Mouse (Mus musculus) olfactory bulb, adult 2 months (tissue): Measurements from ENCODE around the gene Gm12184. TPM values are rescaled to one million over a fixed set of nuclear protein-coding genes. Genes with fewer than 3 reads are reported as not detected.
"Not testable (repeated sequence)": the region's sequence is repeated elsewhere in the genome, so short reads cannot be mapped to it uniquely, and the experiment has no call there.

ENCODE experiments used
- H3K27ac ChIP-seq: fragments of 200-500 bp; 2 replicates; pipeline ENCODE4 v1.5.1; 2012; ENCODE audit warnings: low read depth, low read length; ENCODE audit not compliant: insufficient read depth
- H3K4me1 ChIP-seq: fragments of 200-500 bp; 2 replicates; pipeline ENCODE4 v1.6.1; 2012; ENCODE audit warnings: low read length; ENCODE audit not compliant: control insufficient read depth, insufficient read depth
- H3K4me3 ChIP-seq: fragments of 200-500 bp; 2 replicates; pipeline ENCODE4 v1.5.1; 2012; ENCODE audit warnings: mild to moderate bottlenecking, low read depth, low read length, moderate library complexity; ENCODE audit not compliant: insufficient read depth
- CTCF ChIP-seq: fragments of 200-500 bp; IDR thresholded peaks from 2 replicates; pipeline ENCODE4 v1.5.1; 2012; ENCODE audit warnings: low read depth, mild to moderate bottlenecking, low read length, moderate library complexity; ENCODE audit not compliant: insufficient read depth
- POLR2A ChIP-seq: fragments of 200-500 bp; IDR thresholded peaks from 2 replicates; pipeline ENCODE4 v1.6.1; 2012; ENCODE audit warnings: mild to moderate bottlenecking, low read depth, low read length, moderate library complexity; ENCODE audit not compliant: insufficient read depth
- WGBS: fragments of 180-500 bp; shearing (Covaris S2); methylation state at CpG from one replicate; pipeline ENCODE4 v1.1.7; 2018; 5-methylcytosine and 5-hydroxymethylcytosine counted together
- polyA plus RNA-seq: library from polyadenylated mRNA; stranded (reverse); fragments of >200 nt; gene quantifications from 2 replicates; pipeline ENCODE4 v1.2.4, GENCODE M21; 2012; ENCODE audit warnings: low replicate concordance; ENCODE audit not compliant: missing spikeins, insufficient read depth, insufficient read length

The Gm12184 gene
- polyA plus RNA-seq, result not detected in 2 replicates

DNA sequence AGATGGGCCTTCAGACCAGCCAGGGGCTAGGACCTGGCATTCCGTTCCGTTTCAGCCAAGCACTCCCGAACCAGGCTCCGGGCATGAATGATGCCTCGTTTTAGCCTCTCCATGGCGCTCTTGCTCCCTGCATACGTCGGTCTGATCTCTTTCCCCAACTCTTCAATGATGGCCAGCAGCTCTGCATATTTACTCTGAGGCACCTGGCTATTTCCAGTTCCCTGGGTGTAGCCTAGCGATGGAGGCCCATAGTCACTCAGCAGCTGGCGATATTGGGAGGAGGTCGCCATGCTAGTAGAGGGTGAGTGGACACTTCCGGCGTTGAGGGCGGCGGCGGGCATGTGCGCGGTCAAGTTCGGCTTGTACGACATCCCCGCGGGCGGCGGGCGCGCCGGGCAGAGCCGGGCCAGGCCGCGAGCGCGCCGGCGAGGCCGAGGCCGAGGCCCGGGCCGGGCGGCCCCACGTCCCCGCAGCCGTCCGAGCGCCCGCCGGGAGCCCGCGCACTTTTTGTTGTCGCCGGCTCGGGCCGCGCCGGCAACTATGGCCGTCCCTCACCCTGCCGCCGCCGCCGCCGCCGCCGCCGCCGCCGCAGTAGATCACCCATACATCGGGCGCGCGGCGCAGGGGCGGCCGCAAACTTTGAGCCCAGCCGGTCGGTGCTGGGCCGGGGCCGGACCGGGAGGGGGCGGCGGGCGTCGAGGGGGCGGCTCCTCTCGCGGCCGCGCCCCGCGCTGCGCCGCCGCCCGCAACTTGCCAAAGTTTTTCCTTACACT, at the start of gene Gm12184, which contains the start of gene Trim7:
TSS of gene Gm12184 (minus strand) at position 677 of the 773 bp plus-strand sequence.
TSS of gene Trim7 (plus strand) at position 162 of the 773 bp plus-strand sequence.
- 3% methylated on average over 75 of the region's 92 CpGs for WGBS
- H3K27ac ChIP-seq, result not testable (repeated sequence)

DNA sequence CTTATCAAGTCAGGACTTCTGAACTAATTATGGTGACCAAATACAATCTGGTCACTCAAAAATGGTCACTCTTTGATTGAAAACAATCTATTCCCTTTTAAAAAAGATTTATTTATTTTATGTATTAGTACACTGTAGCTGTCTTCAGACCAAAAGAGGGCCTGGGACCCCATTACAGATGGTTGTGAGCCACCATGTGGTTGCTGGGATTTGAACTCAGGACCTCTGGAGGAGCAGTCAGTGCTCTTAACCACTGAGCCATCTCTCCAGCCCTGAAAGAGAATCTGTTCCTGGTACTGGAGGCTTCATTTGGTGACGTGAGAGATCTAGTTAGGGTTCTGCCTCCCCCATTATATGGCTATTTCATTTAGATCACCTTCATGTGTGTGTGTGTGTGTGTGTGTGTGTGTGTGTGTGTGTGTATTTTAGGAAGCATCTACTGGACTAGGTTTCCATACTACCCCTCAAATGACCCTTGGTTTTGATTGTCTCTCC, 48.9 kb upstream of the Gm12184 start:
- H3K27ac ChIP-seq, H3K4me3 ChIP-seq, H3K4me1 ChIP-seq: not testable (repeated sequence)
- WGBS, result 90% methylated on average over 1 of the region's 1 CpGs

More for the DNA sequence above, at the start of gene Gm12184, which contains the start of gene Trim7:
- Histone ChIP-seq H3K4me1 (peaks cover 14% of the 10 kb centered on the region), H3K4me3 (peak within 1 kb of the TSS; percentile 41)

DNA sequence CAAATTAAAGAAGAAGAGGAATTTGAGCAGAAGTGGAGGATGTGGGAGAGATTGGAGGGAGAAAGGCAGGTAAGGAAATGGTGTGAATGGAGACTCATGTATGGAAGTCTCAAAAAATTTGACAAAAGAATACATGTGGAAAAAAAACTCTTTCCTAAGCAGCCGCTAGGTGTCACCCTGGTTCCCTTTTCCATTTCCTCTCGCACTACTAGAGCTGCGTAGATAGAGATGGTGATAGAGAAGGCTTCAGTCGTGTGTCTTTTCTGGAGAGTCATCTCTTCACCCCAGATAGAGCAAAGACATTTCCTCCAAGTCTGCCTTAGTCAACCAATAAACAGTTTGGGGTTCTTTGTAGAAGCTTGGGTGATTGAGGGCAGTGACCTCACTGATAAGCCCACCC, 48.0 kb upstream of the Gm12184 start:
- no peak for TF ChIP-seq POLR2A
- TF ChIP-seq CTCF, result no peak
- 1% methylated on average over 4 of the region's 4 CpGs for WGBS
- Histone ChIP-seq H3K4me1 (peaks cover 11% of the 10 kb centered on the region), H3K27ac (no peak overlapping the region), H3K4me3 (no peak overlapping the region)

DNA sequence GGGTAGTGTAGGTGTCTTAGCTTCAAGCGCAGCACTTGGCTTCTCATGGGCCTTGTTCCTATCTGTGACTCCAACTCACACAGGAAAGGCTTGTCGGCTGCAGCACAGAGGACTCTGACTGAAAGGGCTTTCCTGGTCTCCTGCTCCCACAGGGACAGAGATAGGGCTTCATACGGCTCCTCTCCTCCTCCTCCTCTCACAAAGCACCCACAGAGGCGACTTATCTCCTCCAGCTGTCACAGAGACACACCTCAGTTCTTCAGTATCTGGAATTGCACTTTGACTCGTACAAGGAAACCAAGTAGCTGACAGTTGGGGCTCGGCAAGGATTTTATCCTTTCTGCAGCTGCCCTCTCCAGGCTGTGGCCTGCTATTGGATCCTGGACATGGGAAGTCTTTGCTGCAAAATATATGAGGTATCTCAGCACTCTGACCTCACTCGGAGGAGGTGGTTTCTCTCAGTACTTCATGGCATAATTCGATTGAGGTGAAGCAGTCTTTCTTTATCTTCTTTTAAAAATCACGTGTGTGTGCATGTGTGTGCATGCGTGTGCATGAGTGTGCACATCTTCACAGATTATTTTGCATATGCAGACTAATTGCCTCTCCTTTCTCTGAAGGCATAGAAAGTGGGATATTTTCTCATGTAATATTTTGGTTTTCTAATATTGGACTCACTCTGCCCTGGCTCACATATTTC, 47.3 kb upstream of the Gm12184 start:
- H3K27ac ChIP-seq, result no peak overlapping the region
- no peak overlapping the region for H3K4me3 ChIP-seq
- WGBS, result 86% methylated on average over 10 of the region's 10 CpGs
- peaks cover 11% of the 10 kb centered on the region for H3K4me1 ChIP-seq
- no peak for TF ChIP-seq CTCF
- no peak for TF ChIP-seq POLR2A

DNA sequence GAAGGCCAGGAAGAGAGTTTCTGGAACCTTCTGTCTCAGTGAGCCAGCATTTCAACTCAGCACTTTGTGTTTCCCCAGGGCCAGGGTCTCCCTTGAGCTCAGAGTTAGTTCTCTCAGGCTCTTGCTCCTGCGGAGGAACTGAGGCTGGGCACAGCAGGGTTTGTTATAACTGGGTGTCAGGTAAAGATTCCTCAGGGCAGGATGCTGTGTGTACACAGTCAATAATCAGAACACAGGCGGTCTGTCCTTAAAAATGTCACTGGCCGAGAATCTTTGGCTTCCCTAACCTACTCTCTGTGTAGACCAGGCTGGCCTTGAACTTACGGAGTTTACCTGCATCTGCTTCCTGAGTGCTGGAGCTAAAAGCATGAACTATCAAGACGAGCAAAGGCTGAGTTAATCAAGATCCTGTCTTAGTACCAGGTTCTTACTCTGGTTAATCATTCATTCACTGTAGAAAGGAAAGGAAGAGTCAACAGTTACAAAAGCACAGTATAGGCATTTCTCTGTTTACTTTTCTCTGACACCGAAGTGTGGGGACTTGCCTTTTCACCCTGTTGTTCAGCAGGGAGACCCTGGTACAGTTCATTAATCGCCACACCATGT, 46.3 kb upstream of the Gm12184 start:
- H3K4me3 ChIP-seq, result no peak overlapping the region
- WGBS, result 87% methylated on average over 7 of the region's 7 CpGs
- peaks cover 11% of the 10 kb centered on the region for H3K4me1 ChIP-seq
- H3K27ac ChIP-seq, result no peak overlapping the region
- no peak for TF ChIP-seq CTCF
- no peak for TF ChIP-seq POLR2A

DNA sequence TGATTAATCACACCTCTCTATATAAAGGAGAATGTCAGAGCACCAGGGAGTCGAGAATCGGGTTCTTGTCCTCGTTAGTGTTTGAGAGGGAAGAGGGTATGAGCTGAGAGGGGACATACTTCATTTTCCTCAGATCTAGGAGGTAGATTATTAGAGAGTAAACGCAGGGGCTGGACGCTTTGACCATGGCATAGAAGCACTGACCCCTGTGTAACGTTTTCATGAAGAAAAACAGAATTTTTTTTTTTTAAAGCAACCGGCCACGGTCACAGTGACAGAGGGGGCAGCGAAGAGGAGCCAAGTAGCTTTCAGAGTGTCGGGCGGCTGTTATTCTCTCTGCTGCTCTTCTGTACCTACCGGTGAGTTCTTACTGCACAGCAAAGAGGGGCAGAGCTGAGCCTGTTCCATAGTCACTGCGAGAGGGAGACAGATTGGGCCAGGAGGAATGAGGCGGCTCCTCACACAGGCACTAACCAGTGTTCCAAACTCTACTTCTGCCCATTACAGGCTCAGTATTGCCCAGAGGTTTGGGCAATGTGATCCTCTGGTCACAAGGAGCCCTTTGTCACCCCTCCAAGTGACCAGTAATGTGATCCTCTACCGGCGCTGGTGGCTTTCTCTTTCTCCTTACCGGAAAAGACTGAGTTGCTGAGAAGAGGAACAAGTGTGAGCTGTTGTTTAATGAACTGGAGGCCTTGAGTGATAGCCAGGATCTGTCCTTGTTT, 45.5 kb upstream of the Gm12184 start:
- Histone ChIP-seq H3K4me3 (peak overlapping the region; percentile 56), H3K4me1 (peaks cover 11% of the 10 kb centered on the region), H3K27ac (peak overlapping the region; percentile 71)
- WGBS, result 16% methylated on average over 17 of the region's 17 CpGs
- TF ChIP-seq CTCF, result no peak
- no peak for TF ChIP-seq POLR2A

DNA sequence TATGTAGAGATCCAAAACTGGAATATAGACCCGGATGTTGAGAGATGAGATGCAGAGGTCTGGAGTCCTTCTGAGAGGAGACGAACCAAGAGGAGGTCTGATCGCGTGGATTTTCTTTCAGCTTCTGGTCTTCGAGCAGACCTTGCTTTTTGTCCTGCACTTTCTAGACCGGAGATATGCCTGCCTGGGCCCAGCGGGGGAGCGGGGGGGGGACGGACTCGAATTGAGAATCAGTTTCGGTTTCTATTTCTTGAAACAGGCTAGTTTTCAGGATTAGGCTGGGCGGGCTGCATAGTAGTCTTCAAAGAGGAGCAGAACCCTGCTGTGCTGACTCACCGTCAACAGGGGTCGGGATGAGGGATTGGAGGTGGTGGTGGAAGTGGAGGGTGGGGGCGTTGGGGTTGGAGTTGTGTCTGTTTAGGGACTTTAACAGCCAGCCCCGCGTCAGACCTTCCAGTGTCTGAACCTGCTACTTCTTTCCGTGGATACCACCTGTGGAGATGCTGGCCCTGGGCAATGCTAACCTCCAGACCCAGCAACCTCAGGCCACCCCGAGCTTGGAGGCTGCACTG, 44.8 kb upstream of the Gm12184 start, which contains the start of gene Irgm1:
TSS of gene Irgm1 (minus strand) at position 483 of the 572 bp plus-strand sequence.
- Histone ChIP-seq H3K4me1 (peaks cover 11% of the 10 kb centered on the region), H3K4me3 (peak within 1 kb of the TSS; percentile 56), H3K27ac (peak within 1 kb of the TSS; percentile 71)
- WGBS, result under 1% methylated on average over 19 of the region's 19 CpGs
- TF ChIP-seq POLR2A, result no peak
- no peak for TF ChIP-seq CTCF

DNA sequence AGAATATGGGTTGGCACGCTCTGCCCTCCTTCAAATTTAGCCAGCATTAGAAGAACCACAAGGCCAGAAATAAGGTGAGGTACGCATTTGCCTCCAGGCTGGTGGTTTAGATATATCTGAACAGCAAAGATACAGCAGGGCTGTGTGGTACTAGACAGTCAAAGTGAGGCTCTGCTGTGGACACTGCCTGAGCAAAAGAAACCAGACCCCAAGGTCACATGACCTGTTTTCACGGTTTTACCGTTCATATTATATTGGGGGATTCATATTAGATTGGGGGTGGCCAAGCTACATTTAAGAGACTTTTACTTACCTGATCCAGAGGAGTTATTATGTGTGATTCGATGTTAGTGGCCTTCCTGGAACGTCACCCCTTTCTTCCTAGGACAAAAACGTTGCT, 44.3 kb upstream of the Gm12184 start:
- no peak for TF ChIP-seq CTCF
- no peak for TF ChIP-seq POLR2A
- 26% methylated on average over 7 of the region's 7 CpGs for WGBS
- peaks cover 11% of the 10 kb centered on the region for H3K4me1 ChIP-seq
- peak overlapping the region; percentile 34 for H3K27ac ChIP-seq
- peak overlapping the region; percentile 56 for H3K4me3 ChIP-seq
